Mouse (Mus musculus) brain, embryonic 14.5 days (tissue): ENCODE measurements around the gene Hoxc4.

Source experiments
- CTCF ChIP-seq: fragments of 200-500 bp; IDR thresholded peaks from 2 replicates; pipeline ENCODE4 v1.5.1; 2012; ENCODE audit warnings: inconsistent platforms, mild to moderate bottlenecking, moderate library complexity, borderline replicate concordance; ENCODE audit not compliant: insufficient read depth, insufficient read length; ENCODE audit errors: extremely low read depth
- POLR2A ChIP-seq: fragments of 200-500 bp; IDR thresholded peaks from 2 replicates; pipeline ENCODE4 v1.6.1; 2012; ENCODE audit warnings: mild to moderate bottlenecking, inconsistent platforms, borderline replicate concordance; ENCODE audit not compliant: poor library complexity, insufficient read depth, insufficient read length, severe bottlenecking; ENCODE audit errors: extremely low read depth

GRCm38 (mm10) chr15:103035548-103035881 is 16.8 kb downstream of the Hoxc4 start:
- TF ChIP-seq CTCF (no peak), POLR2A (no peak)
